Mouse (Mus musculus): Measurements from ENCODE around the gene Gm47841.

Gm47841 gene

GRCm38 (mm10) chr15:101072736-101073135 lies 25.5 kb upstream of the Gm47841 start:
- DNase-seq, result no peak

- no peak for DNase-seq
Observed at GRCm38 (mm10) chr15:101070762-101071161, 23.6 kb upstream of the Gm47841 start.

GRCm38 (mm10) chr15:101069641-101070190 lies 22.5 kb upstream of the Gm47841 start:
- DNase-seq, result no peak

DNA sequence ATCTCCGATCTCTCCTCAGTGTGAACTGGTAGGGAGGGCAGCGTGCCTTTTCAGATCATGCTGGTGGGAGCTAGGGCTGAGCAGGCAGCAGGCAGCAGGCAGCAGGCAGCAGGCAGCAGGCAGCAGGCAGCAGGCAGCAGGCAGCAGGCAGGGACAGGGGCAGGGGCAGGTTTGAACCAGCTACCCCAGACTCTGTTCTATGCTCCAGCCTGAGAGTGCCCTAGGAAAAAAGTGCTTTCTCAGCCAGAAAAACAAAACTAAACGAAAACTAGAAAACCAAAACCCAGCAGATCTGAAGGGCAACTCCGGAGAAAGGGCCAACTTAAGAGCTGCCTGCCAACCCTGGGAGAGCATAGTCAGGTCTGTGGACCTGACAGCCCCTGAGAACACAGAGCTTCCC lies 21.5 kb upstream of the Gm47841 start:
- DNase-seq, result no peak

DNA sequence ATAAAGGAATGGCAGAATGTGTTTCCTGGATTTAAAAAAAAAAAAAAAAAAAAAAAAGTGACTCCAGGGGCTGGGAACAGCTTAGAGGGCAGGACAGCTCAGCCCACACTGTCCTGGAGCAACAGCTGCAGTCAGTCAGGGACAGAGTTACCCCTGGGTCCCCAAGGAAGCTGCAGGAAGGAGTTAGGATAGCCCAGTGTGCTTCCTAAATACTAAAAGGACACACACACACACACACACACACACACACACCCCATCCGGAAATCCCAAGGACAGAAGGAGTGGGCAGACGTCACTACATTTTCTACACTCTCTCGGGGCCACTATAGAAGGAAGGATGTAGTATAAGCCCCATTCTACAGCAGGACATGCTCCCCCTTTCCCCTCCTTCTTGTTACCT lies 20.8 kb upstream of the Gm47841 start:
- DNase-seq, result no peak

- DNase-seq, result no peak
Observed at GRCm38 (mm10) chr15:101066920-101067696, 19.9 kb upstream of the Gm47841 start.

- DNase-seq, result no peak
Observed at GRCm38 (mm10) chr15:101066364-101066847, 19.2 kb upstream of the Gm47841 start.

DNA sequence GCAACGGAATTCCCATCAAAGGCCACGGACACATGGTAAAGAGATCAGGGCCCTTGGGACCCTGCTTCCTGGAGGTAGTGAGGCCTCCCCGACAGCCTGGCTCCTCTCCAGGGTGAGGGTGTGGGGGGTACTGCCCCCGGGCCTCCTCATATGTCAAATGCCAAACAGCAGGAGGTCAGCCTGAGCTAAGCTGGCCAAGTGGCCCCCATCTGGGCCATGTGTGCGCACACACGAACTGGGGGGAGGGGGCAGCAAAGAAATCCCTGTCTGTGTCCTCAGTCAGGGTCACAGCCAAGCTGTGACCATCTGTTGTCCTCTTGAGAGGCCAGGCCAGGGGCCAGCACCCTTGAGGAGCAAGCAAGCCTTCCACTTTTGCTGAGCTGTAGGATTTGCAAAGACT lies 17.9 kb upstream of the Gm47841 start:
- no peak for DNase-seq

DNA sequence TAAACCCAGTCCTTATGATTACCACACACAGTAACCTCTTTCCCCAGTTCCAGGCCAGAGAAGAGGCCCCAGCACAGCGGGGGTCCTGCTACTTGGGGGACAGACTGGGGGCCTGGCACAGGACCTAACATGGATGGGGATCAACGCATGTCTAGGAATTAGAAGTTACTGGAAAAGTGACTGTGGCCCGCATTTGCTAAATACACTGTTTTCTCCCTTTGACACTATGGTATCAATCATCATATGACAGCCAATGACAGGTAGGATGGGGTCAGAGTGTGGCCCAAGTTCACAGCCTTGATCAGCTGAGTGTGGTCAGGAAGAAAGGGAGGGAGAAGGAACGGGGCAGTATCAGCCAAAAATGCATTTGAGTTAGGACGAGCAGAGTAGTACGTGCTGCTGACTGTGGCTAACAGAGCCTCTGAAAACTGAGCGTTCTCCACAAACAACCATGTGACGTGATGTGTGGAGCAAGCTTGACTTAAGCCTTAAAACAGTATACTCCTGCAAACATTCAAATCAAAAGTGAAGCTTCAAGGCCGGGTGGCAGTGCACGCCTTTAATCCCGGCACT lies 13.2 kb upstream of the Gm47841 start:
- DNase-seq, result no peak

DNA sequence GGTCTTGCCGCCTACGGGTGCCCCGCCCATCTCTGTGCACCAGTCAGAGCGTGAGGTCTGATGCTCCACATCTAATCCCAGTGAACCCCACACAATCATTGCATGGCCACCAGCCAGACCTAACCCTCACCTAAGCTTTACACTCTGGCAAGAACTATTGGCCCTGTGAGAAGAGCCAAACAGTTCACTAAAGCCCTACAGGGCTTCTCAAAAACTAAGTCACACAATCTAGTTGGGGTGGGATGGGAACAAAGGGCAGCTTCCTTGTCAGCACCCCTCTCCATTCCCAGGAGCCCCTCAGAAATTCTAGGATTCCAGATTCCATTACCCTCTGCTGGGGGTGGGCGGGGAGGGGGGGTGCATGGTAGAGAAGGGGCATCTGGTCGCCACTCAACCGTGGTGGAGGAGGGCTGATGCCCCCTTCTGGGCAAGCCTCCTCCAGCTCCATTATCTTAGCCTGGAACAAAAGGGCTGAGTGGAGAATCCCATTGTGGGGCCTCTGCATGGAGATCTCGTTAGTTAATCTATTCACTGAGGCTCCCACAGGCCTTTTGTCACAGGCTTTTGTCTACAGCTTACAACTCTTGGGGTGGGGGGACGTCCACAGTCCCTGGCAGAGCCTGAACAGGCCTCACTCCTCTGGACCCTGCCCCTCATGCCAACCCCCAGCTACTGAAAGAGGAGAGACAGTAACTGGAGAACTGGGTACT lies 12.5 kb upstream of the Gm47841 start:
- DNase-seq, result no peak

- peak; percentile 42 for DNase-seq
Observed at GRCm38 (mm10) chr15:101056225-101056624, 9.0 kb upstream of the Gm47841 start.

GRCm38 (mm10) chr15:101054541-101054940 lies 7.3 kb upstream of the Gm47841 start:
- no peak for DNase-seq

DNA sequence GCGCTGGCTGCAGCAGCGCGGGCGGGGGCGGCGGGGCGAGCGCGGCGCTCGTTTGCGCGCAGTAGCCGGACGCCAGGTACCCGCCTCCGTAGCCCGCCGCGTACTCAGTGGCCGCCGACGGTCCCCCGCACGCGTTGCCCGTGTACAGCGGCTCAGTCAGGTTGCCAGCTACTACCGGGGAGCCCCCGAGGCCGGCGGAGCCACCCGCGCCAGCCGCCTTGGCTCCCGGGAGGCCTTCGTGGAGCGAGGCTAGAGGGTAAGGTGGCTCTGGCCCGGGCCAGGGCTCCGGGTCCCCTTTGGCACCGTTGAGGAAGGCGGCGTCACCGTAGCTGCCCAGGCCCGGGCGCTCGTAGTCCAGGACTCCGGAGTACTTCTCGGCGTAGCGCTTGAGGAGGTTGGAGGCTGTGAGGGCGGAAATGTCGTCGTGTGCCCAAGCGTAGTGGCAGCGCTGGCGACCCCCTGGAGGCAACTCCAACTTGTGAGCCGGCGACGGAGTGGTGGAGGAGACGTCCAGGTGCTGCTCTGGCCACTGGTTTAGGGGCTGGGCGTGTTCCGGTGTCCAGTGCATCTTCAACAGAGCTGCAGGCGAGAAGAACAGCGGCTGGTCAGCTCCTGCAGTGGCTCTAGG lies 6.7 kb upstream of the Gm47841 start:
- no peak for DNase-seq

GRCm38 (mm10) chr15:101052560-101053501 lies 5.6 kb upstream of the Gm47841 start:
- peak; percentile 28 for DNase-seq

GRCm38 (mm10) chr15:101051869-101052268 lies 4.7 kb upstream of the Gm47841 start:
- DNase-seq, result no peak

GRCm38 (mm10) chr15:101048338-101048896 lies 1.2 kb upstream of the Gm47841 start:
- DNase-seq, result no peak

DNA sequence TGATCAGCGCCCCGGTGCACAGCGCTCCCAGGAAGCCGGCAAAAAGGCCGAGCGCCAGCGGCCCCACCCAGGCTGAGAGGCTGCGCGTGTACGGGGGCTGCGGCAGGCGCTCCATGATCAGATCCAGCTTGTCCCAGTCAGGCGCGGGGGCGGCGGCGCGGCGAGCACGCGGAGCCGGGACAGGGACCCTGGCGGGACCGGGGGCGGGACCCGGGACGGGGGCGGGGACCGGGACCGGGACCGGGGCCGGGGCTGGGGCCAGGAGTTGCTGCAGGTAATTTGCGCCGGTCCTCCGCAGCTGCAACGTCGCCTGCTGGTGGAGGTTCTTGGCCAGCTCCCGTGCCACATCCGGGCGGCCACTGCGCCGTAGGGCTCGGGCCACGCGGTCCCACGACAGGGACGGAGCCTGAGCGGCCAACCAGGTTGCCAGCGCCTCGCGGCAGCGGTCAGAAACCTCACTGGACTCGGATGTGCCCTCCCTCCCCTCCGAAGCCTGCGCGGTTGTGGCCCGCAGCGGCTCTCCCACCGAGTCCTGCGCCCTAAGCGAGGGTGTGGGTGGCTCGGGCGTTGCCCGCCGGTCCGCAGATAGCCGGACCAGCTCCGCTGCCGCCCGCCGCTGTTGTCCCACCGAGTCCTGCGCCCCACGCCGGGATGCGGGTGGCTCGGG lies 537 bp downstream of the Gm47841 start:
- no peak for DNase-seq

GRCm38 (mm10) chr15:101046039-101046526 lies 1.1 kb downstream of the Gm47841 start:
- DNase-seq, result no peak

DNA sequence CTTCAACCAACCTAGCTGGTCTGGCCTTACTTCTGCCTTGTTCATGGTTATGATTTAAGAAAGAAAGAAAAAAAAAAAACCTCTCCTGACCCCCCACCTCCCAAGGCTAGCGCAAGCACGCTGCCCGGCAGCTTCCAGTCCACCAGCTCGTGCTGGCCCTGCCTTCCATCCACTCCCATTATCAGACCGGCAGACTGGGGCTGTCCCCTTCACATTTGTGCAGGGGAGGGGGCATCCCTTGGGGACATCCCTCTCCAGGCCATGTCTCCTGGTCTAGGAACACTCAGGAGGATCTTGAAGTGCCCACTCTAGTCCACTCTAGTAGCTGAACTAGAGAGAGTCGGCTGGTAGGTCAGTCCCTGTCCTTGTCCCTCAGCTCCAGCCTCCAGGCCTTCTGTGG lies 2.7 kb downstream of the Gm47841 start:
- DNase-seq, result no peak

GRCm38 (mm10) chr15:101042613-101043012 lies 4.6 kb downstream of the Gm47841 start:
- DNase-seq, result peak; percentile 51

DNA sequence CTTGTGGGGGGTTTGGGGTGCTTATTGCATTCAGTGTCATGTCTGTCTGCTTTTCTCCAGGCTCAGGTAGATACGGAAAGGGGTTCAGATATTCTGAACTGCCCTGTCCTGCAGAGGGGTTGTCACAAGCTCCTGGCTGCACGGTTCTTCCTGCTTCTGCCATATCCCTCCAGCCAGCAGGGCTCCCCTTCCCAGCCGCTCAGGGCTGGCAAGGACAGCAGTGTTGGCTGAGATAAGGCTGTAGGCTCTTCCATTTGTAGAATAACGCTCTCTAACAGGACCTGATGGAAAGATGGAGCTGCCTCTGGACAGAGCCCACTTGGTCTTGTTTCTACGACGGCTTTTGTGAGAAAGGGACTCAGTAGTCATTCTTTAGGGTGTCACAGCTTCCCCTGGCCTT lies 5.2 kb downstream of the Gm47841 start:
- DNase-seq, result no peak
